Mouse (Mus musculus) hindbrain, embryonic 16.5 days (tissue): ENCODE results near the gene Tbc1d21. TPM values are rescaled to one million over a fixed set of nuclear protein-coding genes. Genes with fewer than 3 reads are reported as not detected.

Experiments
- ATAC-seq: fragments of 200-750 bp; cut with Nextera tagmentation; 2 replicates; pipeline ENCODE4 v1.8.0; 2017; ENCODE audit warnings: moderate TSS enrichment, moderate library complexity
- H3K27ac ChIP-seq: fragments of 300-500 bp; sonication (generic); 2 replicates; pipeline ENCODE4 v1.5.1; 2014; ENCODE audit warnings: low read depth, mild to moderate bottlenecking, control low read depth, low read length, moderate library complexity
- H3K27me3 ChIP-seq: fragments of 300-500 bp; sonication (generic); replicated peaks from 2 replicates; pipeline ENCODE4 v1.6.1; 2014; ENCODE audit warnings: low read length; ENCODE audit not compliant: control insufficient read depth, insufficient read depth
- H3K36me3 ChIP-seq: fragments of 300-500 bp; sonication (generic); 2 replicates; pipeline ENCODE4 v1.6.1; 2014; ENCODE audit warnings: mild to moderate bottlenecking, low read length, moderate library complexity, mixed read lengths; ENCODE audit not compliant: control insufficient read depth, insufficient read depth
- H3K4me1 ChIP-seq: fragments of 300-500 bp; sonication (generic); 2 replicates; pipeline ENCODE4 v1.6.1; 2014; ENCODE audit warnings: low read depth, low read length; ENCODE audit not compliant: control insufficient read depth, insufficient read depth
- H3K4me2 ChIP-seq: fragments of 300-500 bp; sonication (generic); 2 replicates; pipeline ENCODE4 v1.6.1; 2014; ENCODE audit warnings: mild to moderate bottlenecking, low read length, control low read depth, moderate library complexity
- H3K4me3 ChIP-seq: fragments of 300-500 bp; sonication (generic); 2 replicates; pipeline ENCODE4 v1.5.1; 2014; ENCODE audit warnings: mild to moderate bottlenecking, low read length, control low read depth, moderate library complexity
- H3K9ac ChIP-seq: fragments of 300-500 bp; sonication (generic); 2 replicates; pipeline ENCODE4 v1.6.1; 2014; ENCODE audit warnings: low read depth, mild to moderate bottlenecking, control low read depth, low read length, moderate library complexity
- H3K9me3 ChIP-seq: fragments of 300-500 bp; sonication (generic); 2 replicates; pipeline ENCODE4 v1.6.1; 2014; ENCODE audit warnings: mild to moderate bottlenecking, low read length, moderate library complexity; ENCODE audit not compliant: control insufficient read depth
- WGBS: fragments of 180-500 bp; shearing (Covaris S2); extraction: QIAGEN DNeasy Blood & Tissue Kit; methylation state at CpG from one replicate; pipeline ENCODE4 v1.1.7; 2014; 5-methylcytosine and 5-hydroxymethylcytosine counted together
- polyA plus RNA-seq: library from polyadenylated mRNA; unstranded; fragments of >200 nt; fragmentation: Nextera tagmentation; extraction: Ambion mirVana; gene quantifications from 2 replicates; pipeline ENCODE4 v1.2.1, GENCODE M21; 2015

The Tbc1d21 gene
- polyA plus RNA-seq, 1 experiment from 2014 or later: not detected

DNA sequence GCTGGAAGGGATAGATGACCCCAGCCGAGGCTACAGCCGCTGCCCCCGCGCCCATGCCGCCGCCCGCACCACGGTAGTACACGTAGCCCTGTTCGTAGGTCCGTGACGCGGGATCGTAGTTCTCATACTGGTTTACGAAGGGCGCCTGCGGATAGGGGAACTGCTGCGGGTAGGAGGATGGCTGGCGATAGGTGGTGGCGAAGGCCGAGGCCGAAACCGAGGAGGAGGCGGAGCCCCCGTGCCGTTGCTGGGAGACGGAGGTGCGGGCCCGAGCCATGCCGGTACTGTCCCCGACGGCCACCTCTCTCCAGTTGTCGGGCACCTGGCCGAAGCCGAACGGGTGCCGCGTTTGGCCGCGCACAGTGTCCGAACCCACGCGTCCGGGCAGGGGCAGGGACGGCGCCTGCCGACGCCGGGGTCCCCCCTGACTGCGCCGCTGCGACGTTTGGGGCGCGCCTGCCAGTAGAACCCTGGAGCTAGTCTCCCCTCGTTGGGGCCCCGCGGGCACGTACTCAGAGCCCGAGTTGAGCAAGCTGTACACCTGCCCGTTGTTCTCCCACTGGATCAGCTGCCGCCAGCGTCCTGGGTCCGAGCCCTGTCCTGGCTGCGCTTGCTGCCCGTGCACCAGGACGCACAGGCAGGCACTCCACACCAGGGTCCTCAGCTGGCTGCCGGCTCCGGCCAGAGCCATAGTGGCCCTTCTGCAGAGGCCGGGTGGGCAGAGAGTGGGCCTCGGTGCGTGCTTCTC, 57.9 kb downstream of the Tbc1d21 start:
- WGBS: 2% methylated on average over 67 of the region's 72 CpGs
- Histone ChIP-seq H3K36me3 (no peaks in the 10 kb centered on the region), H3K27me3 (peaks cover 15% of the 10 kb centered on the region), H3K4me2 (peak overlapping the region; percentile 64), H3K4me3 (peak overlapping the region; percentile 35), H3K4me1 (peaks cover 45% of the 10 kb centered on the region), H3K27ac (peak overlapping the region; percentile 64; the same call in 1 of the 2 replicates), H3K9me3 (no peaks in the 10 kb centered on the region), H3K9ac (peak overlapping the region; percentile 60)
- ATAC-seq: peak; percentile 31

DNA sequence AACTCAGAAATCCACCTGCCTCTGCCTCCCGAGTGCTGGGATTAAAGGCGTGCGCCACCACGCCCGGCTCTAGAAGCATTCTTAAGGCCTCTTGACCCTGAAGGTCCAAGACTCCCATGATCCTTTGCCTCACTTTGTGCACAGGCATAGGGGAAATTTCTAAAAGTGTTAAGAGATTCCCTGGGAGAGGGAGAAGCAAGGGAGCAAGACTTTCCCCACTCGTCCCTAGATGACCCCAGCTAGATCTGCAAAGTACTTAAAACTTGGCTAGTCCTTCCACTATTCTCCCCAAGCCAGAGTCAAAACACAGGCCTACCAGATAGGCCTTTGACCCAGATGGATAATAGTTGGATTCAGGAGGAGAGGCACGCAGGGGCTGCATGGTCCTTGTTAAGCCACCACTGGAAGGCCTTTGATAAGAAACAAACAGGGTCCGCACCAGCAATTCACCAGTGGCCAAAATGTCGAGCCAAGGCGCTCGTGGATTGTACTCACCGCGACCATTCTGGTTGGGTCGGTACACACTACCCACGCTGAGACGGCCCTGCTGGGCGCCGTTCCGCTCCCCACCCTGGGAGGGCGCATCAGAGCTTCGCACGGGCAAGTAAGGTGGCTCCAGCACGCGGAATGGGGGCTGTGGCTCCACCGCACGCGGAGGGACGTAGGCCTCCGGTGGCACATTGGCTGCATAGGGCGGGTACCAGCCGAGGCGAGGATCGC, 58.9 kb downstream of the Tbc1d21 start:
- peak overlapping the region; percentile 35; the same call in 1 of the 2 replicates for H3K4me3 ChIP-seq
- no peaks in the 10 kb centered on the region for H3K36me3 ChIP-seq
- WGBS: 56% methylated on average over 30 of the region's 33 CpGs
- peaks cover 15% of the 10 kb centered on the region for H3K27me3 ChIP-seq
- ATAC-seq: no peak
- peak overlapping the region; percentile 60 for H3K9ac ChIP-seq
- H3K4me2 ChIP-seq: peak overlapping the region; percentile 64
- H3K4me1 ChIP-seq: peaks cover 40% of the 10 kb centered on the region
- H3K27ac ChIP-seq: no peak overlapping the region
- H3K9me3 ChIP-seq: no peaks in the 10 kb centered on the region

DNA sequence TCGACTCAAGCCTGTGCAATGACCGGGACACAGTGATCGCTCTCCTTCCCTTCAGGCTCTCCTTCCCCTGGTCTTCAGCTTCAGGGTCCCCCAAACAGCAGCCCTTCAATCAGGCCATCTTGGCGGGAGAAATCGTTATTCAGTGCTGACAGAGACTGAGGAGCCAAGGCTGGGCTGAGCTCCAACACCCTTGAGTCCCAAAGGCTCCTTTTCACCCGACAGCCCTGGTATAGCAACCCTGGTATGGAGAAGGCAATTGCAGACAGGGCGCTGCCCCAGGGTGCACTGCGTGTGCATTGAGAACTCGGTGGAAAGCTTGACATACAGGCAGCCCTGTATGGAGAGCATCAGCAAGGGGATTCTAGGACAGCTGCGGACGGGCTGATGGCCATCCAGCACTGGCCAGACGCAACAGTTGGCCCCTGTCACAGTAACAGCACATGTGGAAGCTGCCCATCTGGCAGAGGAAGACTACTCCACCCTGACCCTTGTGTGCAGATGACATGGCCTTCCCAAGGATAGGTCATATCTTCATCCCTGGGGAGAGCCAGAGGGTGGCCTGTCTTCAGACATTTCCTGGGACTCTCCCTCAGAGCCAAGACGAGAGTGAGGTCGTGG, 60.1 kb downstream of the Tbc1d21 start:
- ATAC-seq: no peak
- no peaks in the 10 kb centered on the region for H3K9me3 ChIP-seq
- 66% methylated on average over 14 of the region's 14 CpGs for WGBS
- peaks cover 15% of the 10 kb centered on the region for H3K27me3 ChIP-seq
- H3K9ac ChIP-seq: no peak overlapping the region
- no peak overlapping the region for H3K27ac ChIP-seq
- H3K4me3 ChIP-seq: no peak overlapping the region
- no peak overlapping the region for H3K4me2 ChIP-seq
- H3K4me1 ChIP-seq: peaks cover 37% of the 10 kb centered on the region
- H3K36me3 ChIP-seq: no peaks in the 10 kb centered on the region

Other genes with a start within 250 kb of the Tbc1d21 start
- gene Islr, start 166.1 kb downstream of the Tbc1d21 start, polyA plus RNA-seq: 40.4 and 50.5 TPM in 2 replicates
- gene Islr2, start 166.1 kb downstream of the Tbc1d21 start, polyA plus RNA-seq: 13.8 and 21.5 TPM in 2 replicates
- gene Pml, start 120.7 kb downstream of the Tbc1d21 start, polyA plus RNA-seq: 3.9 and 6.0 TPM in 2 replicates
- 141 and 142 TPM in 2 replicates for gene Stoml1, start 117.3 kb downstream of the Tbc1d21 start, polyA plus RNA-seq
- gene Loxl1, start 57.3 kb downstream of the Tbc1d21 start, polyA plus RNA-seq: 7.4 and 10.2 TPM in 2 replicates
- 8.5 and 9.6 TPM in 2 replicates for gene Insyn1, start 118.1 kb upstream of the Tbc1d21 start, polyA plus RNA-seq
- gene Cd276, start 185.0 kb upstream of the Tbc1d21 start, polyA plus RNA-seq: 24.6 and 33.7 TPM in 2 replicates
- gene Nptn, start 211.8 kb upstream of the Tbc1d21 start, polyA plus RNA-seq: 216 and 258 TPM in 2 replicates